In the genomic region with DNA sequence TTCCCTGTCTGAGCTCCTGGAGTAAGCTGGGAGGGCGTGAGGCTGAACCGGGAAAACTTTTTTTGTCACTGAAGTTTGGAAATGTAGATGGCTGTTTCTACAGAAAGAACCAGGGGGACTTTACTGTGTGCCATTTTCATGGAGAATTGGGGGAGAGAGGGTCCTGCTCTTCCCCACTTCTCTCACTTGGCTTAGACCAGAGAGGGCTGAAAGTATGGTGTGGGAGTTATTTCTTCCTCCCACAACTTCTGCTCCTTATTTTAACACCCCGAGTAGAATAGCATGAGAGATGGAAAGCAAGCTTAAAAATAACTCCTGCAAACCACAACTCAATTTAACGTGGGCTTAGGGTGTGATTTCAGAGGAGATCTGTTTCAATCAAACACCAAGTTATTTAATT, we compare ENCODE assay signal across 15 mouse cellular contexts. TPM values are rescaled to one million over a fixed set of nuclear protein-coding genes. Genes with fewer than 3 reads are reported as not detected.
DNase-seq lines count a peak whose midpoint lies in the region; ATAC-seq lines count a peak whose summit lies in the region.
"Had no signal": no experiment of that assay in that cellular context is flagged by ENCODE, and none has a peak within 500 bp of the region (broad histone marks: within the 10 kb centered on the region; RNA-seq: fewer than 3 reads in every experiment).

No protein-coding gene starts in this region.

- DNase-seq in embryo, embryonic 10.5 days (ENCODE audit: low spot score), result peak; percentile 39
- no peak for DNase-seq in embryo, embryonic 10 days (ENCODE audit: low spot score)
- DNase-seq in embryonic facial prominence, embryonic 14.5 days (ENCODE audit: low spot score), result no peak
- DNase-seq in neural tube, embryonic 11.5 days (ENCODE audit: low spot score), result no peak
- DNase-seq in lung, postnatal 14 days, result no peak
- DNase-seq in adrenal gland, adult 2 months, result no peak
- DNase-seq in ovary, adult 18-20 months (ENCODE audit: low spot score), result no peak
- DNase-seq: heart, adult 2 months; liver; lung, postnatal 10 days; right cerebral cortex, postnatal 4 days had no signal

- H3K27ac ChIP-seq in embryonic facial prominence, embryonic 14.5 days (replicated peaks; ENCODE audit: low read depth, low read length), result peak overlapping the region; percentile 89
- peak overlapping the region; percentile 66 for H3K27ac ChIP-seq in limb, embryonic 12.5 days
- H3K27ac ChIP-seq in neural tube, embryonic 11.5 days (ENCODE audit: low read depth, low read length), result no peak overlapping the region
- H3K27ac ChIP-seq: heart, adult 2 months; layer of hippocampus, adult 2 months had no signal

- H3K36me3 ChIP-seq in embryonic facial prominence, embryonic 14.5 days (ENCODE audit: control insufficient read depth, insufficient read depth, low read length), result no peaks in the 10 kb centered on the region
- H3K36me3 ChIP-seq in limb, embryonic 12.5 days, result no peaks in the 10 kb centered on the region
- H3K36me3 ChIP-seq in neural tube, embryonic 11.5 days (ENCODE audit: control insufficient read depth, insufficient read depth, low read length), result no peaks in the 10 kb centered on the region

- H3K9me3 ChIP-seq in embryonic facial prominence, embryonic 14.5 days (ENCODE audit: control insufficient read depth, low read length), result no peaks in the 10 kb centered on the region
- no peaks in the 10 kb centered on the region for H3K9me3 ChIP-seq in limb, embryonic 12.5 days
- H3K9me3 ChIP-seq in neural tube, embryonic 11.5 days (ENCODE audit: control insufficient read depth, low read length), result no peaks in the 10 kb centered on the region

- no peak for ATAC-seq in embryonic facial prominence, embryonic 14.5 days (ENCODE audit: low read depth)
- no peak for ATAC-seq in limb, embryonic 12.5 days (ENCODE audit: insufficient number of reproducible peaks, insufficient read depth, low FRiP score, low TSS enrichment, low read depth)
- no peak for ATAC-seq in neural tube, embryonic 11.5 days (ENCODE audit: insufficient read depth, low FRiP score, low TSS enrichment)

- peak overlapping the region; percentile 78 for H3K9ac ChIP-seq in embryonic facial prominence, embryonic 14.5 days (ENCODE audit: low read depth, low read length)
- peak overlapping the region; percentile 52 for H3K9ac ChIP-seq in limb, embryonic 12.5 days (replicated peaks)
- H3K9ac ChIP-seq in neural tube, embryonic 11.5 days (ENCODE audit: low read length), result peak overlapping the region; percentile 28

- WGBS in embryonic facial prominence, embryonic 14.5 days, result under 1% methylated on average over 4 of the region's 4 CpGs
- 0% methylated on average over 4 of the region's 4 CpGs for WGBS in limb, embryonic 12.5 days
- 0% methylated on average over 4 of the region's 4 CpGs for WGBS in neural tube, embryonic 11.5 days

- peak overlapping the region; percentile 46 for H3K4me3 ChIP-seq in embryonic facial prominence, embryonic 14.5 days (ENCODE audit: low read depth, low read length)
- H3K4me3 ChIP-seq in limb, embryonic 12.5 days (replicated peaks), result peak overlapping the region; percentile 45
- peak overlapping the region; percentile 42 for H3K4me3 ChIP-seq in neural tube, embryonic 11.5 days (ENCODE audit: low read depth, low read length)
- H3K4me3 ChIP-seq: heart, adult 2 months; layer of hippocampus, adult 2 months; myocyte had no signal

- no peaks in the 10 kb centered on the region for H3K4me1 ChIP-seq in embryonic facial prominence, embryonic 14.5 days (ENCODE audit: control insufficient read depth, insufficient read depth, low read length)
- peaks cover 13% of the 10 kb centered on the region; the same call in 1 of the 2 replicates for H3K4me1 ChIP-seq in limb, embryonic 12.5 days (replicated peaks)
- no peaks in the 10 kb centered on the region for H3K4me1 ChIP-seq in neural tube, embryonic 11.5 days (ENCODE audit: control insufficient read depth, insufficient read depth, low read length)

- peak overlapping the region; percentile 52 for H3K4me2 ChIP-seq in embryonic facial prominence, embryonic 14.5 days (ENCODE audit: low read depth, low read length)
- H3K4me2 ChIP-seq in limb, embryonic 12.5 days, result peak overlapping the region; percentile 57
- H3K4me2 ChIP-seq in neural tube, embryonic 11.5 days (ENCODE audit: low read depth), result peak overlapping the region; percentile 34

- peaks cover 85% of the 10 kb centered on the region for H3K27me3 ChIP-seq in embryonic facial prominence, embryonic 14.5 days (replicated peaks; ENCODE audit: control insufficient read depth, insufficient read depth, low read length)
- peaks cover 81% of the 10 kb centered on the region for H3K27me3 ChIP-seq in limb, embryonic 12.5 days
- H3K27me3 ChIP-seq in neural tube, embryonic 11.5 days (ENCODE audit: control insufficient read depth, insufficient read depth, low read length), result peaks cover 91% of the 10 kb centered on the region

RNA-seq across cellular contexts. Expression of a gene that starts 4.0 kb away (rescaled TPM):
- 15.1 and 20.3 TPM in 2 replicates for polyA plus RNA-seq in embryonic facial prominence, embryonic 14.5 days (2014; fragmentation: Nextera tagmentation; extraction: Ambion mirVana)
- 49.9 and 52.6 TPM in 2 replicates for polyA plus RNA-seq in limb, embryonic 12.5 days (2016; fragmentation: Nextera tagmentation; extraction: Ambion mirVana)
- polyA plus RNA-seq in neural tube, embryonic 11.5 days (2014; fragmentation: Nextera tagmentation; extraction: Ambion mirVana), result 43.5 and 48.6 TPM in 2 replicates
- 10 to 100 TPM in 1 of 2 experiments, 1 to 10 TPM in 1; 8.5 to 18.7 TPM for total RNA-seq in adrenal gland, adult 2 months (2021)
- polyA plus RNA-seq in adrenal gland, adult 2 months (2012; rRNA removed), result 13.3 and 33.5 TPM in 2 replicates
- total RNA-seq: heart, adult 2 months; hematopoietic stem cell, adult 5-6 weeks had no signal
- polyA plus RNA-seq: myocyte had no signal

Comparison
In these comparisons a context has a peak if more than half of its experiments do, and no peak if none do; other contexts are left out.
1. H3K9ac ChIP-seq: peak in every context shown above with its lines; median percentile 78 in embryonic facial prominence, embryonic 14.5 days; 52 in limb, embryonic 12.5 days; 28 in neural tube, embryonic 11.5 days.